Mouse (Mus musculus) embryonic facial prominence, embryonic 12.5 days (tissue): ENCODE results near the gene Galnt7. TPM values are rescaled to one million over a fixed set of nuclear protein-coding genes. Genes with fewer than 3 reads are reported as not detected.

ENCODE experiments used
- ATAC-seq: fragments of 200-750 bp; cut with Nextera tagmentation; 2 replicates; pipeline ENCODE4 v1.8.0; 2017; ENCODE audit not compliant: insufficient number of reproducible peaks, insufficient read depth, low FRiP score, low TSS enrichment
- H3K27ac ChIP-seq: fragments of 300-500 bp; sonication (generic); 2 replicates; pipeline ENCODE4 v1.5.1; 2016; ENCODE audit warnings: mild to moderate bottlenecking
- H3K27me3 ChIP-seq: fragments of 300-500 bp; sonication (generic); 2 replicates; pipeline ENCODE4 v1.6.1; 2016; ENCODE audit warnings: mild to moderate bottlenecking, moderate library complexity
- H3K36me3 ChIP-seq: fragments of 300-500 bp; sonication (generic); 2 replicates; pipeline ENCODE4 v1.6.1; 2016; ENCODE audit warnings: mild to moderate bottlenecking
- H3K4me1 ChIP-seq: fragments of 300-500 bp; sonication (generic); 2 replicates; pipeline ENCODE4 v1.6.1; 2016
- H3K4me2 ChIP-seq: fragments of 300-500 bp; sonication (generic); replicated peaks from 2 replicates; pipeline ENCODE4 v1.6.1; 2016; ENCODE audit warnings: mild to moderate bottlenecking, moderate library complexity
- H3K4me3 ChIP-seq: fragments of 300-500 bp; sonication (generic); 2 replicates; pipeline ENCODE4 v1.5.1; 2016; ENCODE audit warnings: mild to moderate bottlenecking
- H3K9ac ChIP-seq: fragments of 300-500 bp; sonication (generic); 2 replicates; pipeline ENCODE4 v1.6.1; 2016; ENCODE audit warnings: mild to moderate bottlenecking, moderate library complexity
- H3K9me3 ChIP-seq: fragments of 300-500 bp; sonication (generic); 2 replicates; pipeline ENCODE4 v1.6.1; 2016; ENCODE audit warnings: mild to moderate bottlenecking, moderate library complexity
- WGBS: fragments of 180-500 bp; shearing (Covaris S2); methylation state at CpG from one replicate; pipeline ENCODE4 v1.1.7; 2016; 5-methylcytosine and 5-hydroxymethylcytosine counted together
- polyA plus RNA-seq: library from polyadenylated mRNA; unstranded; fragments of >200 nt; fragmentation: Nextera tagmentation; extraction: Ambion mirVana; gene quantifications from 2 replicates; pipeline ENCODE4 v1.2.1, GENCODE M21; 2016

The Galnt7 gene
- polyA plus RNA-seq, 1 experiment from 2014 or later = 17.8 TPM

DNA sequence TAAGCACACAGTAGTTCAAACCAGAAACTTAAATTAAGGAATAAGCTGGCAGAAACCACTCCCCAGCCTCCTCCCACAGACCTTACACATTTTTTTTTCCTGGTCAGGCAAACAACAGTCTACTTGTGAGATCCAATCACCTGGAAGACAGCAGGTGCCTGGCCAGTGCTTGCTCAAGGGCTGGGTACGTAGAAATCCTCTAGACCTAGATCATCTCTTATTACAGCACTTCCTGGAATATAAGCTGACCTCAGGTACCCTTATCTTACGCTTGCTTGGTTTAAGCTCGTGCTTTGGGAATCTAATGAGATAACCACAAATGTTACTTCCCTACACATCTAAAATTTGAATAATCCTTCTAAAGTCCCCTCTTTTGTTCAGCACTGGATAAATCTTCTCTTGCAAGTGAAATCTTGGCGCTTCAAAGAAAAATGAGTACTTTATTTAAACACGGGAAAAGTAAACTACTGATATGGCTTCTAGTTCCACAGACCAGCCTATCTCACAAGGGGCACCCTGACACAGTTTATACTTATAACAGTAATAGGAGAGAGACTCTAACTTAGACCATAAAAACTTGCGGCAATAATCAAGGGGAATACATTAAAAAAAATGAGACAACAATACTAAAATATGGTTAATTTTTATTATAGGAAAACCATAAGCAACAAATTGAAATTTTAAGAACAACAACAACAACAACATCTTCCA is 58.5 kb downstream of the Galnt7 start:
- H3K9me3 ChIP-seq = no peaks in the 10 kb centered on the region
- no peaks in the 10 kb centered on the region for H3K36me3 ChIP-seq
- 73% methylated on average over 6 of the region's 6 CpGs for WGBS
- no peak overlapping the region for H3K9ac ChIP-seq
- no peak overlapping the region for H3K4me2 ChIP-seq
- H3K4me3 ChIP-seq = no peak overlapping the region
- no peak overlapping the region for H3K27ac ChIP-seq
- no peaks in the 10 kb centered on the region for H3K4me1 ChIP-seq
- no peak for ATAC-seq
- no peaks in the 10 kb centered on the region for H3K27me3 ChIP-seq

DNA sequence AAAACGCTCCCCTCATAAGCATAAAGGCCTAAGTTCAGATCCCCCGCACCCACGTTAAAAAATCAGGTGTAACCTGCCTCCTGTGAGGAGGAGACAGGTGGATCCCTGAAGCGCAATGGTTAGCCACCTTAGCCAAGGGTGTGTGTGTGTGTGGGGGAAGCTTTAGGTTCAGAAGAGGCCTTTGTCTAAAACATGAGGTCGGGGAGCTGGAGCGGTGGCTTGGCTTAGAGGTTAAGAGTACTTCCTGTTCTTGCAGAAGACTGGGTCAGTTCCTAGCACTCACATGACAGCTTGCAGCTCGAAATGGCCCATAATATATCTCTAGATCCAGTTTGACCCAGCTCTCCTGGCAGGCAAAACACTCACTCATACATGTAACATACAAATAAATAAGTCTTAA is 60.2 kb downstream of the Galnt7 start:
- H3K4me2 ChIP-seq = no peak overlapping the region
- no peaks in the 10 kb centered on the region for H3K36me3 ChIP-seq
- no peak overlapping the region for H3K27ac ChIP-seq
- H3K4me1 ChIP-seq = no peaks in the 10 kb centered on the region
- H3K27me3 ChIP-seq = no peaks in the 10 kb centered on the region
- no peak overlapping the region for H3K9ac ChIP-seq
- H3K9me3 ChIP-seq = no peaks in the 10 kb centered on the region
- ATAC-seq = no peak
- 79% methylated on average over 7 of the region's 7 CpGs for WGBS
- no peak overlapping the region for H3K4me3 ChIP-seq

- 90% methylated on average over 4 of the region's 4 CpGs for WGBS
- H3K9me3 ChIP-seq = no peaks in the 10 kb centered on the region
- no peak overlapping the region for H3K9ac ChIP-seq
- H3K4me1 ChIP-seq = no peaks in the 10 kb centered on the region
- H3K4me2 ChIP-seq = no peak overlapping the region
- no peaks in the 10 kb centered on the region for H3K27me3 ChIP-seq
- no peak overlapping the region for H3K27ac ChIP-seq
- no peak for ATAC-seq
- H3K36me3 ChIP-seq = no peaks in the 10 kb centered on the region
- no peak overlapping the region for H3K4me3 ChIP-seq
These were observed 61.2 kb downstream of the Galnt7 start for GRCm38 (mm10) chr8:57591681-57592080.

- no peak overlapping the region for H3K9ac ChIP-seq
These were observed 62.8 kb downstream of the Galnt7 start for GRCm38 (mm10) chr8:57590015-57590414.

GRCm38 (mm10) chr8:57589176-57589575 is 63.7 kb downstream of the Galnt7 start:
- 89% methylated on average over 9 of the region's 9 CpGs for WGBS

More at GRCm38 (mm10) chr8:57590015-57590414, 62.8 kb downstream of the Galnt7 start:
- Histone ChIP-seq H3K4me2 (no peak overlapping the region), H3K27me3 (no peaks in the 10 kb centered on the region), H3K27ac (no peak overlapping the region), H3K9me3 (no peaks in the 10 kb centered on the region), H3K4me3 (no peak overlapping the region), H3K4me1 (no peaks in the 10 kb centered on the region; the same call in 1 of the 2 replicates), H3K36me3 (no peaks in the 10 kb centered on the region)
- ATAC-seq = no peak
- WGBS = 81% methylated on average over 8 of the region's 8 CpGs

GRCm38 (mm10) chr8:57588604-57589003 is 64.2 kb downstream of the Galnt7 start:
- Histone ChIP-seq H3K4me1 (no peaks in the 10 kb centered on the region; the same call in 1 of the 2 replicates), H3K9ac (no peak overlapping the region), H3K36me3 (no peaks in the 10 kb centered on the region), H3K4me2 (no peak overlapping the region), H3K9me3 (no peaks in the 10 kb centered on the region), H3K27me3 (no peaks in the 10 kb centered on the region), H3K4me3 (no peak overlapping the region), H3K27ac (no peak overlapping the region)
- 96% methylated on average over 1 of the region's 1 CpGs for WGBS
- ATAC-seq = no peak

More at GRCm38 (mm10) chr8:57589176-57589575, 63.7 kb downstream of the Galnt7 start:
- no peak overlapping the region for H3K4me3 ChIP-seq
- H3K4me2 ChIP-seq = no peak overlapping the region
- H3K27me3 ChIP-seq = no peaks in the 10 kb centered on the region
- no peak overlapping the region for H3K27ac ChIP-seq
- ATAC-seq = no peak
- no peaks in the 10 kb centered on the region for H3K9me3 ChIP-seq
- no peaks in the 10 kb centered on the region for H3K36me3 ChIP-seq
- H3K9ac ChIP-seq = no peak overlapping the region
- H3K4me1 ChIP-seq = no peaks in the 10 kb centered on the region; the same call in 1 of the 2 replicates

- H3K9ac ChIP-seq = no peak overlapping the region
- 48% methylated on average over 4 of the region's 4 CpGs for WGBS
These were observed 66.2 kb downstream of the Galnt7 start for GRCm38 (mm10) chr8:57586667-57587066.

DNA sequence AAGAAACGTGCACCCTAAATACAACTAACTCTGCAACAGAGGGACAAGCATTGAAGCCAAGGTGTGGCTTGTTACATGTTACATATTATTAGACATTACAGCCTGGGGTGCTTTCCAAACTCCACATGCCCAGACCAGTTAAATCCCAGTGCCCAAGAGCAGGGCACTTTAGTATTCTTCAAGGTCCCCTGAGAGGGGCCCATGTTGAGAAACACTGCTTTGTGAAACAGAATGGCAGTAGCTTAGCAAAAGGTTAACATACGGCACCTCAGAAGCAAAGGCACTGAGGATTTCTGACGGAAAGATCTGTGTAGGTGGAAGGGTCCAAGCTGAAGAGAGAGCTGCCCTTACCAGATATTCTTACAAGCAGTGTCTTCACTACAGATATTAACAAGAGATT is 67.0 kb downstream of the Galnt7 start:
- H3K27me3 ChIP-seq = no peaks in the 10 kb centered on the region
- ATAC-seq = no peak
- no peak overlapping the region for H3K4me3 ChIP-seq
- H3K27ac ChIP-seq = no peak overlapping the region
- H3K9ac ChIP-seq = no peak overlapping the region
- H3K4me2 ChIP-seq = no peak overlapping the region
- no peaks in the 10 kb centered on the region for H3K36me3 ChIP-seq
- H3K9me3 ChIP-seq = no peaks in the 10 kb centered on the region
- H3K4me1 ChIP-seq = no peaks in the 10 kb centered on the region; the same call in 1 of the 2 replicates
- 66% methylated on average over 3 of the region's 3 CpGs for WGBS

More at GRCm38 (mm10) chr8:57586667-57587066, 66.2 kb downstream of the Galnt7 start:
- Histone ChIP-seq H3K4me3 (no peak overlapping the region), H3K36me3 (no peaks in the 10 kb centered on the region), H3K9me3 (no peaks in the 10 kb centered on the region), H3K4me1 (no peaks in the 10 kb centered on the region; the same call in 1 of the 2 replicates), H3K27me3 (no peaks in the 10 kb centered on the region), H3K4me2 (no peak overlapping the region), H3K27ac (no peak overlapping the region)
- ATAC-seq = no peak

- Histone ChIP-seq H3K36me3 (no peaks in the 10 kb centered on the region), H3K4me2 (no peak overlapping the region), H3K4me3 (no peak overlapping the region), H3K4me1 (no peaks in the 10 kb centered on the region; the same call in 1 of the 2 replicates), H3K27me3 (no peaks in the 10 kb centered on the region), H3K9me3 (no peaks in the 10 kb centered on the region), H3K27ac (no peak overlapping the region), H3K9ac (no peak overlapping the region)
- WGBS = 89% methylated on average over 5 of the region's 5 CpGs
- ATAC-seq = no peak
These were observed 67.7 kb downstream of the Galnt7 start for GRCm38 (mm10) chr8:57585128-57585442.

- H3K9ac ChIP-seq = no peak overlapping the region
- H3K27me3 ChIP-seq = no peaks in the 10 kb centered on the region
- H3K9me3 ChIP-seq = no peaks in the 10 kb centered on the region
- no peak overlapping the region for H3K27ac ChIP-seq
- no peak overlapping the region for H3K4me3 ChIP-seq
- H3K4me1 ChIP-seq = no peaks in the 10 kb centered on the region; the same call in 1 of the 2 replicates
- WGBS = 79% methylated on average over 8 of the region's 8 CpGs
- no peaks in the 10 kb centered on the region for H3K36me3 ChIP-seq
- H3K4me2 ChIP-seq = no peak overlapping the region
- no peak for ATAC-seq
These were observed 68.3 kb downstream of the Galnt7 start for GRCm38 (mm10) chr8:57584416-57585127.

GRCm38 (mm10) chr8:57579845-57580244 is 73.0 kb downstream of the Galnt7 start:
- H3K27ac ChIP-seq = no peak overlapping the region
- no peaks in the 10 kb centered on the region for H3K27me3 ChIP-seq
- no peak overlapping the region for H3K4me3 ChIP-seq
- no peak overlapping the region for H3K9ac ChIP-seq
- H3K36me3 ChIP-seq = no peaks in the 10 kb centered on the region
- no peaks in the 10 kb centered on the region for H3K9me3 ChIP-seq
- H3K4me1 ChIP-seq = no peaks in the 10 kb centered on the region
- no peak for ATAC-seq
- H3K4me2 ChIP-seq = no peak overlapping the region
- 78% methylated on average over 6 of the region's 6 CpGs for WGBS

DNA sequence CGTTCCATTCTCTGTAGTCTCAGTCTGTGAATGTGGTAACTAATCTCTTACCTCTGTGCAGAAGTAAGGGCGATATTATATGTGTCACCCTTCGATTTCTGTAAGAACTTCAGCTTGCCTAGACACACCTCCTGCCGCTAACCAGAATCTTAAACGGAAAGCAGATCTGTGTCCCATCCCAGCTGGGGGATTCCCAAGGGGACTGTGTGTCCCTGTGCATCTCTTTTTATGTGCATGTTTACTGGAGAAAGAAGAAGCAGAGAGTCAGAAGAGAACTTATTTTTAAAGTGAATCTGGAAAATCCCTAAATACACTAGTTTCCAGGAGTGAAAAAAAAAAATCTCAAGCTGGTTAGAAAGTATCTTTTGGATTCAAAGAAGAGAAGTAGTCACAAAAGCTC is 75.5 kb downstream of the Galnt7 start:
- H3K4me1 ChIP-seq = 0 out of 2 replicates have a peak, but pooled peaks cover 3% of the 10 kb centered on the region
- ATAC-seq = no peak
- no peak overlapping the region for H3K27ac ChIP-seq
- 71% methylated on average over 5 of the region's 5 CpGs for WGBS
- no peak overlapping the region for H3K9ac ChIP-seq
- H3K4me2 ChIP-seq = no peak overlapping the region
- H3K9me3 ChIP-seq = no peaks in the 10 kb centered on the region
- H3K27me3 ChIP-seq = no peaks in the 10 kb centered on the region
- no peak overlapping the region for H3K4me3 ChIP-seq
- H3K36me3 ChIP-seq = no peaks in the 10 kb centered on the region
